Mouse (Mus musculus) frontal cortex, adult 2 months (tissue): ENCODE data around the gene Creb5. TPM values are rescaled to one million over a fixed set of nuclear protein-coding genes. Genes with fewer than 3 reads are reported as not detected.
A peak's percentile ranks its signal among the peaks of the same experiment; 100 is the strongest.
"Not testable (repeated sequence)": the region's sequence is repeated elsewhere in the genome, so short reads cannot be mapped to it uniquely, and the experiment has no call there.

Experiments
- DNase-seq, 2 experiments: peaks; one replicate each; pipeline ENCODE4 v3.0.0; 2022; ENCODE audit warnings: low spot score in 1 of 2; ENCODE audit errors: extremely low spot score in 1 of 2
- polyA plus RNA-seq: library from polyadenylated mRNA; depleted of rRNA; stranded (reverse); fragments of >200 nt; gene quantifications from 2 replicates; pipeline ENCODE4 v1.2.3, GENCODE M21; 2012

Gene Creb5
- polyA plus RNA-seq, 1 experiment = 1.7 TPM

DNA sequence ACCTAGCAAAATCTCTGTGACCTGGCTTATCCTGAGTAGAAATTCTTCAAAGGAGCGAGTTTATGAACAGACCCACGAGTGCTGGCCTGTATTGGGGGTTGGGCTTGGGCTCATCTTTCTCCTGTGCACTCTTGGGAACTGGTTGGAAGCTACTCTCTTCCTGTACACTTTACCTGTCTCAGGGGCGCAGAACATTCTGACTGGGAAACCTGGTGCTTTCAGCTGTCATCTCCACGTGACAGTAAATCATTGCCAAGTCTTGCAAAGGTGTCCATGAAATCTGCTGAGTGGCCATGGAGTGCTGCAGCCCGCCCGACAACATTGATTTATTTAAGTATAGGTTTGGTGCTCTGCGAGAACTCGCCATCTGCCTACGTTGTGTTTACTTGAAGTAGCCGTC lies 27.1 kb downstream of the Creb5 start:
- DNase-seq = no peak

DNA sequence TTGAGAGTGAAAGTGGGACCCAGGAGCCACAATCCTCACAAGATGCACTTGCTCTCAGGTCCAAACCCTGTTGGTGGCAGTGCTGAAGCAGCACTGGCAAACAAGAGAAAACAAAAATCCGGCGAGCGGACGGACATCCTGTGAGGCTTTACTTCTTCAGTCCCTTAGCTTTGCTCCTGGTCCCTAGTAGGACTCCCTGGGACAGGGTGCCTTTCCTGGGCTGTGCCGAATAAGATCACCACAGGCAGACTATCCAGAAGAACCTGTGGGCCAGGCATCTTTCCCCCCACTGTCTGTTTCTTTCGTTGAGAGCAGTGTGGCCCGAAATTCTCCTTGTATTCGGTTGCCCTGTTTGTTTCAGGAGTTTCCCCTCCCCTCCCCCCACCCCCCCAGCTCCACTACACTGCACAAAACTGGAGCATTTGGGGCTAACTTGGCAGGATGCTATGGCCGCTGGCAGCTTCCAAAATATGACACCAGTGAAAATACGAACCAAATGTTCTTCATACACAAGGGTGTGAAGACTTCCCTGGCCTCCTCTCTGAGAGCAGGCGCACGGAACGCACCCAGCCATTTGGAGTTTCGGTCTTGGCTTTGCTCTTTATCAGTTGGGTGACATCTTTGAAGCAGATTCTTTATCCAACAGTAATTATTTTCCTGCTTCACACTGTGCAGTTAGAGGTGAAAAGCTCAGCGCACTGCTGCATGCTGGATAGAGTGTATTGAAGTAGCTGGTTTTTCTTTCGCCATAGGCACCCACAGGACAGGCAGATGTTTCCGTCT lies 32.7 kb downstream of the Creb5 start:
- peak in 1 of 2 experiments; percentile 12 for DNase-seq

- DNase-seq = peak in 1 of 2 experiments; percentile 5
These were observed 50.3 kb downstream of the Creb5 start for GRCm38 (mm10) chr6:53337398-53337797.

GRCm38 (mm10) chr6:53352311-53352960 lies 65.4 kb downstream of the Creb5 start:
- DNase-seq = no peak

- no peak for DNase-seq
These were observed 69.3 kb downstream of the Creb5 start for GRCm38 (mm10) chr6:53356328-53356727.

GRCm38 (mm10) chr6:53363535-53363934 lies 76.5 kb downstream of the Creb5 start:
- DNase-seq = no peak

GRCm38 (mm10) chr6:53363981-53364391 lies 76.9 kb downstream of the Creb5 start:
- DNase-seq = no peak

DNA sequence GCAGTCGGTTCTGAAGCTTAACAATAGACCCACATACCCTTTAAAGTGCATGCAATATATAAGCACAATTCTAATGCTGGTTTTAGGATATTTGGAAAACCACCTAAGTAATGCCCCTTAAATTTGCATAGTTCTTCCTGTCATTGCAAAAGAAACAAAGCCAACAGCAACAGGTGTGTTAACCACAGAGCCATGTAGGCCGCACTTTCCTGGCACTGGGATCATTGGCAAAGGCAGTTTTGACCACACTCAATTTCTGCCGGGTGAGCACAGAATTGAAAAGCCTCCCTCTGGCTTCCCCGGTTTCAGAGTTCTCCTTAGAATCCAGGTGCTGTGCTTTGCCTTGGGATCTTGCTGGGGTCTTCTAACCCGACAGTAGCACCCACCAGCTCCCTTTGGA lies 82.1 kb downstream of the Creb5 start:
- no peak for DNase-seq

GRCm38 (mm10) chr6:53369928-53370327 lies 82.9 kb downstream of the Creb5 start:
- no peak for DNase-seq

DNA sequence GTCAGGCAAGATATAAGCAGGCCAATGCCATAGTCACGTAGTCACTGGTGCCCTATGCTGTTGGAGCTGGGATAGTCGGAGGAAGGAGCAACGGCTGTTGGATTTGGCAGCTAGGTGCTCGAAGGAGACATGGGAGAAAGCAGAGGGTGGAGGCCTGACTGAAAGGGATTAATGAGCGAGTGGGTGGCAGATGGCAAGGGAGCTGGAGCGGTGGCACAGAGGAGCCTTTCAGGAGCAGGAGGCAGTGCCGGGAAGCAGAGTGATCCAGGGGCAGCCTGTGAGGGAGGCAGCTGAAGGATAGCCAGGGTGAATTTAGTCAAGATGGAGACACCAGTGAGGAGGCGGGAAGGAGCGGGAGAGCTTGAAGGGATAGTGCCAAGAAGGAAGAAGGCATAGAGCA lies 84.9 kb downstream of the Creb5 start:
- no peak for DNase-seq

DNA sequence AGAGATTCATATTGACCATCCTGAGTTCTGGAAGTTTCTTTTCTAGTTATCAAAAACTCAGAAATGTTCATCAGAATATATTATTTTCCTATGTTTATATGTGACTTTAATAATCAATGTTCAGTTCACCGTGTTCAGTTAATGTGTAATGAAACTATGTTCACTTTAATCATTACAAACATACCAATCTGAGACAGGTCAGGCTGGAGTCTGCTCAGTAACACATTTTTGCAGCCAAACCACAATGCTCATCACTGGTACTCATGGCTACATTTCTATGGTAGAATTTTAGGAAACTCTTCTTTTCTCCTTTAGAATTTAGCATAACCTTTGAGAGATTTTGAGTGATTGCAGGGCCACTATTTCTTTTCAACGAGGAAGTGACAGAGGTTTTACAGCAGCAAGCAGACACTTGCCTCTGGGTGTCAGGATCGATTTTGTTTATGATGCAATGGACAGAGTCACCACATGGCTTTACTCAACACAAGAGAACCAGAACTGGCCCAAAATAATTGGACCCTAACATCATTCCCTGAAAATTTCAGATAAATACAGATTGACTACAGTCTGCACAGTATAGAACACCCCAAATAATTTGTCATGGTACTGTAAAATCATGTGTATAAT lies 87.4 kb downstream of the Creb5 start:
- no peak for DNase-seq

DNA sequence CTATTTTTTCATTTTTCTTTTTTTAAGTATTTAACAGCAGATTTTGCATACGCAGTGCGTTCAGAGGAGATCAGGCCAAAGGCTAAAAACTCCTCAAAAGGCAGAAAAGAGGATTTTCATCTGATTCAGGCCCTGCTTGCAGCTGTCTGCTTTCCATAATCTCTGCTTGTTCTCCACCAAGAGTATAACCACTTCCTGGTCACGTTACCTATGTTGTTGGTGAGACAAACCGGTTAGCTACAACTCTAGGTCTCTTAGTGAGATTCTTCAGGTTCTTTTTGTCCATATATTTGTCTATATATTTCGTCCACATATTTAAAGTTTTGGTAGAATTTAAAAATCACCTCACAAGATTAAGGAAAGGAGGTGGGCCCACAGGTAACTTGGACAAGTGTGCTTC lies 102.2 kb downstream of the Creb5 start:
- DNase-seq = no peak

DNA sequence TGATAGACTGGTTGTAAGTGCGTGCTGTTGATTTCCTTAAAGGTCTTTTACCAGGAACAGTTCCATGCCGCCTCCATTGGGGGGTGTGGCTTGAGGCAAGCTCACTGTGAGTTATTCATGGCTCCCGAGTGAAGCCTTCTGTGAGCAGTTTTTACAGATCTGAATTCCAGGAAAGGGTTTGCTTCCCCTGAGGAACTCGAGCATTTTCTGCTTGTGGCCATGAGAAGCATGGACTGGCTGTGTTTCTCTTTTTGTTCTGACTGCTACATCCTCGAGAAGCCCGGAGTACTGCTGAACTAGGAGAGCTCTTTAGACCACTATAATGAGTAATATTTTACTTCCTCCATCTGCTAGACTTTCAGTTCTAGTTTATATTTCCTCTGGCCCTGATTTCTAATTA lies 103.3 kb downstream of the Creb5 start:
- DNase-seq = peak; percentile 7 to 64

- no peak for DNase-seq
These were observed 107.0 kb downstream of the Creb5 start for GRCm38 (mm10) chr6:53394026-53394425.

- peak in 1 of 2 experiments; percentile 23 for DNase-seq
These were observed 108.1 kb downstream of the Creb5 start for GRCm38 (mm10) chr6:53395208-53395607.

DNA sequence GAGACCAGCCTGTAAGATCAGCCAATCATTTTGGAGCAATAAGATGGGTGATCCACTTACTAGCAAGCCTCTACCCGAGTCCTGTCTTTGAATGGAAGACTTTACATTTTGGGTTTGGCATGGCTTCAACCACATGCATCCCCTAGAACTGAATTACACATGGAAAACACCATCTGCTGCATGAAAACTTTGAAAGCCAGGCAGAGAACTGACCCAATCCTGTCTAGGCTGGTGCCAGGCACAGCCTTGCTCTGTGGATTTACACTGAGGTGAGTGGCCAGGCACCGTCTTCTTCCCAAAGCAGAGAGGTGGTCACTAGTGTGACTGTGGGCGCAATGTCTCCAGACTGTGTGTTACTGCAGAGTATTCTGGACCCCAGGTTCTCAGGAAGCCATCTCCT lies 109.4 kb downstream of the Creb5 start:
- peak in 1 of 2 experiments; percentile 36 for DNase-seq

DNA sequence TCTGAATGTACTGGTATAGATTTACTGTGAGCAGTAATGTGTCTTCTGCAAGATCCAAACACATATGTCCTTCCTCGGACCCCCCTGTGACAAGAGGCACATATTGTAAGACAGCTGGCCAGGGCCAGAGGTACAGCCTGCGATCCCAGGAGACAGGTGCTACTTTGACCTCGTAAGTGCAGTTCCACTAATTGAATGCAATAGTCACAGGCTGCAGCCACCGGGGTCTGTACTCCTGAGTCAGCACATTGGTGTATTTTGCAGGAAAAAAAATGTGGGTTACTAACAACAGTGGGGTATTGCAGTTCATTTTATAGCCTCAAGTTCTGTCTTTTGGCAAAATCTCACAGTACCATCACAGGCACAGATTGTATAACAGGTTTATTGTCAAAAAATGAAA lies 110.7 kb downstream of the Creb5 start:
- no peak for DNase-seq

DNA sequence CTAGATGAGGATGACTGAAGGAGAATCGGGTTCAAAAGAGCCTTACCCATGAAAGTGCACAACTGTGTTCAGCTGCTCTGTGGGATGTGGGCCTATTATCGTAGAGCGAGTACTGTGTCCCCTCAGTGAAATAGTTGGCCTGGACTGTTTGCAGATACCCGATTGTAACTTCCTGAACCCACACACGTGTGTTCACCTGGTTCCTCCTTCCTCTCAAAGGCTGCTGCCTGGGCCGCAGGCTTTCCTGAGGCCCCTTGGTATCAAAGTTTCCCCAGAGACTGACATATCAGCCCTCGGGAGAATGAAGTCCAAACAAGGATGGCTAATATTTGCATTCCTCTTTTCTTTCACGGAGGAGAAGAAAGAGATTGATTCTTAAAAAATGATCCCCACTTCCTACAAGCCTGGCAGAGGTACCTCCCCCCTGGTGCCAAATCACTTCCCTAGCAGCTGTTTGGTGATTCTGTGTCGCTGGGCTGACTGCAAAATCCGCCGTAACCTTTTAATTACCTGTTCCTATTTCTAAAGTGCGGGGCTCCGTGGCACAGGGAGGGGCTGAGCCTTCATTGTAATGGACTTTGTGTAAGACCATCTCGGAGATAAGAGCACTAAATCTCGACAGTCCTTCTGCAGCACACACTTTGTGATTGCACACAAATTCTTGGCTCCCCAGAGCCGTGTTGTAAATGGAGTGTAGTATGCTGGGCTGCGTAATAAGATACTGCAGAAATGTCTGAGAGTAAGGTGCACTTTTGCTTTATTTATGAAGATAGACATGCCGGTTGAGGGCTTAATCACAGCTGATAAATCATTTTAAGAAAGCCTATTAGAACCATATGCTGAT lies 111.4 kb downstream of the Creb5 start:
- DNase-seq = no peak

- no peak for DNase-seq
These were observed 114.3 kb downstream of the Creb5 start for GRCm38 (mm10) chr6:53401364-53401763.

DNA sequence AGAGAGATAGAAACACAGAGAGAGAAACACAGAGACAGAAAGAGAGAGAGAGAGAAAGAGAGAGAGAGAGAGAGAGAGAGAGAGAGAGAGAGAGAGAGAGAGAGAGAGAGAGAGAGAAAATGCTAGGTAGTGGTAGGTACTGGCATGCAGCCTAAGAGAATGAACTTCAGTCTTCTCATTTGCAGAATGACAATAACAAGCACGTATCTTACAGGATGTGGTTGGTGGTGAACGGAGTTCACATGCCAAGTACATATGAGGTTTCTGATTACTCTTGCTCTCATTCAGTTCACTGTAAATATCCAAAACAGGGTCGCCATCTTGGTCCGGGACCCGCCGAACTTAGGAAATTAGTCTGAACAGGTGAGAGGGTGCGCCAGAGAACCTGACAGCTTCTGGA lies 115.5 kb downstream of the Creb5 start:
- DNase-seq = not testable (repeated sequence)

DNA sequence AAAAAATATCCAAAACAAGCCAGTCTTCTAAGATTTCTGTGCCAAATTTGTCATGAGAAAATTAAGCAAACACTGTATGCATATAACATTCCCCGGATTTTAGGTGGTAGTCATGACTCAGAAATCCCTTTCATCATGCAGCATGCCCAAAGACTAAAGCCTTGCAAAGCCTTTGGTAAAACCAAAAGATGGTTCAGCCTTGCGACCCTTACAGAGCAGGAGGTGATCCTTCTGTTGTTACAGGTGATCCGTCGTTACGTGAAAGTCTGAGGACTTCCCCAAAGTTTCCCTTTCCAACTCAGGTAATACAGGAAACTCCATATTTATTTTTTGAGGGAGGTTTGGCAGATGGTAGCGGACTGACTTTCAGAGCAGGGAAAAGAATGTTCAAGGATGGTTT lies 122.1 kb downstream of the Creb5 start:
- no peak for DNase-seq
